Mouse (Mus musculus) hindlimb bud, embryonic 11.5 days (tissue): ENCODE measurements around the gene Spata2.

Experiments
- DNase-seq: peaks from one replicate; pipeline ENCODE4 v3.0.0-alpha.2; 2012; ENCODE audit warnings: low read depth, low spot score; ENCODE audit errors: extremely low spot score

Gene Spata2

DNA sequence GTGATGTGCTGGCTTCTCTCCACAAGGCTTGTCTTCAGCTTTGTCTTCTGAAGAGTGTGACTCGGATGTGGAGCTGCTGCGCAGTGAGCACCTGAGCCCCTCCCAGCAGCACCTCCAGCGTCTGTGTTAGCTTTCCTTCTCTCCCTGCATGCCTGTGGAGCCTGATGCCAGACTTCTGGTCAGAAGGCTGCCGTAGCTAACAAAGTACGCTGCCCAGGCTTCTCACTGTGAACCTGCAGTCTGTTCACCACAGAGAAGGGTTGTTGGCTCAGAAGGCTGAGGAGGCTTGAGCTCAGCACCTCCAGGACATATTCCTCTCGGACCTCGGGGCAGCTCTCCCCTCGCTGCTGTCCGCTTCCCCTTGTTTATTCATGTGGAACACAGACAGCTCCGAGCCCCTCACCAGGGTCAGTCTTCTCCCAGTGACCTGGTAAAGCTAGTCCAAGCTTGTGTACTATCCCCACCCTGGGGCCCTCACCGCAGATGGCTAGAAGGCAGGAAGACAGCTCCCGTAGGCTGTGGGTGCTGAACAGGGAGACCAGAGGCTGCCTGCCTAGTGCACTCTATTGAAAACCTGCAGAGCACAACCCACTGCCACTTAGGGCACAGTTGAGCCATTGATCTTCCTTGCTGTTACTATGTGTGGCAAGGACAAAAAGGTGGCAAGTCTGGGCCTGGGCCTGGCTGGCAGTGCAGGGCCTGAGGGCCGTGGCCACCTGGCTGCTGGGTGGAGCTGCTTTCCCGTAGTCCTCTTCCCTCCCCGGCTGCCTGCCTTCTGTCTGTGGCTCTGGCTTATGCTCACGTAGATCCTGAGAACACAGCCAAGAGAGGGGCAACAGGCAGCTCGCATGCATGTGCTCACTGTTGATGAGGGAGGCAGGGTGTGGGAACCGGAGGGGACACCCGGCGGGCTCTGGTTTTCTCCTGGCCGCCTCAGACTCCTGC, 43.1 kb downstream of the Spata2 start:
- no peak for DNase-seq

DNA sequence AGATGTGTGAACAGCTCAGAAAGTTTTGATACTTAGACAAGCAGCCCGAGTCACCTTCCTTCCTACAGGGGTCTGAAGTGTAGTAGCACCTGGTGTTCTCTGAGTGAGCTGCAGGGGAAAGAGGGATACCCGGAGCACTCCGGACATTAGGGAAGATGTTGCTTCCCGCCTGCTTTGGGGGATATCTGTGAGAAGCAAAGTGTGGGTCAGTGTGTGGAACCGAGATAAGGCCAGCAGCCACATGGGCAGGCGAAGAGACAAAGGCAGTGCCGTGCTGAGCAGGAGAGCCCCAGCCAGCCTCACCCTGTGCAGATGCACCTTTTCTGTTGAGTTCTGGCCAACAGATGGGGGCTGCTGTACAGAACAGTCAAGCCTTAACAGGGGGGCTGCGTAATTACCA, 45.1 kb downstream of the Spata2 start:
- no peak for DNase-seq

DNA sequence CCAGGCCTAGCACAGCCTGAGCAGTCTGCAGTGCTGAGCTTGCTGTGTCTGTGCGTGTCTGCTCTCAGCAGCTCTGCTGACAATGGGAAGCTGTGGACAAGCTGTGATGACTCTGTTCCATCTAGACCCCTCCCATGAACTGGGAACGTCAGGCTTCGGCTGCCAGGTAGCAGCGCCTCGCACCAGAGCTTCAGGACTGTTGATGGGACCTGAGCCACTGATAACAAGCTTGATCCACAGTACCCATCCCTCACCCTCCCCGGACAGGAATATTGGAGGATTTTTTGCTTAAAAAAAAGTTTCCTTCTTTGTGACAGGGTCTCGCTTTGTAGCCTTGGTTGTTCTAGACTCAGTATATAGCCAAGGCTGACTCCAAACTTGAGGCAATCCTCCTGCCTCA, 45.5 kb downstream of the Spata2 start:
- no peak for DNase-seq

DNA sequence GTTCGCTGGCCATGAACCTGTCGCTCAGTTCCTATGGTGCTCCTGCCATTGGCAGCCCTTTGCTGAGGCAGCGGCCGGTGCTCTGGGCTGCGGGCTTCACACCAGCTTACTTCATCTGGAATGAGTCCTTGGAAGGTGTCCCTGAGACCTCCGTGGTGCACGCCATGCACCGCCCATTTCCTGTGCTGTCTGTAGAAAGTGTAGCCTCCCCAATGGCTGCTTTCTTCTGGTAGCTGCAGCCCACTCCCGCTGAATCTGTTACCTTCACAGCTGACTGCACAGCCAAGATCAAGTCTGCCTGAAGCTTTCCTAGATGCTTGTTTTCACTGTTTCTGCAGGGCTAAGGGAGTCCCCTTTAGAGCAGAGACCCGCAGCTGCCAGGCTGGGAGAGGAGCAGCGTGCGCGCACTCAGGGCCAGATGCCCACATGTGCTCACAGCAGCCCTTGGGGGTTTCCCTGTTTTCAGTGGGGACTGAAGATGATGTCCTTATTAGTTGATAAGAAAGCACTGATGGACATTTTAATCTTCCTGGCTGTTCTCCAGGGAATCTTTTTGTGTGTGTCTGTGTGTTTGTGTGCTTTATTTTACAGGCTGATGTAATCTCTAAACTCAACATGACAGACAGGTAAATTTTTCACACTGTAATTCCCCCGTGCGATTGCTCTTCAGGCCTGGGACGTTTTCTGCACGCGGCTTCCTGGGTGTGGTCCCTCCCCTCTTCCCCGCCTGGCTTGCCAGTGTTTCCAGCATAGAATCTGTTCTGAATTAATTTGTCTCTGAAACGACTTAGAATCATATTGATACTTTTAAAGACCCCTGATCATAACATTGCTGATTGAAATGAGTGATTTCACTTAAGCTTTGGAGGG, 46.5 kb downstream of the Spata2 start:
- no peak for DNase-seq

DNA sequence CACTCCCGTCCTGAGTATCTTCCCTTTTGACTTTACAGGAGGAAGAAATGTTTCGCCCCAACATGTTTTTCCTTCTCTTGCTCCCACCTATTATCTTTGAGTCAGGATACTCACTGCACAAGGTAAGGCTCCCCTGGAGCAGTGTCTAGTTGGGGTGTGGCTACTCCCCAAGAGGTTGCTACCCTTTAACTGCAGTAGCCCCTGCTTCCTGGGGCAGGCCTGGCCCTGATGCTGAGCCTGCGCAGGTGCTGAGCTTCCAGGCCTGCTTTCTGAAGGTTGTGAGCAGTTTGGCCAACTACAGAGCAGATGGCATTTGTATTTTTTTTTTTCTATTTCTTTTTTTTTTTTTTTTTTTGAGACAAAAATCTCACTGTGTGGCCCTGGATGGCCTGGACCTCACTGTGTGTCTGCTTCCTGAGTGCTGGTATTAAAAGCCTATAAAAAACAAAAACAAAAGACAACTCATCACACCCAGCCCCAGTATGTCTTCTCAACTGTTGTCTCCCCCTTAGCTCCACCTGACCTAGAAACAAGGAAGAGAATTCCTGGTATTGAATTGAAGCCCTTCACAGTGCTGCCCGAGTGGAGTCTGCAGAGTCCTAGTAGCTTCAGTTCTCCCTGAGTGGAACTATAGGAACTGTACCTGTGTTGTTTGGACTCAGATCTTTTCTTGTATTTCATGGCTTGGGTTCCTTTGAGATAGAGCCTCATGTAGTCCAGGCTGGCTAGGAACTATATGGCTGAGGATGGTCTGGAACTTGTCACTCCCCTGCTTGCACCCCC, 49.1 kb downstream of the Spata2 start:
- DNase-seq: no peak

DNA sequence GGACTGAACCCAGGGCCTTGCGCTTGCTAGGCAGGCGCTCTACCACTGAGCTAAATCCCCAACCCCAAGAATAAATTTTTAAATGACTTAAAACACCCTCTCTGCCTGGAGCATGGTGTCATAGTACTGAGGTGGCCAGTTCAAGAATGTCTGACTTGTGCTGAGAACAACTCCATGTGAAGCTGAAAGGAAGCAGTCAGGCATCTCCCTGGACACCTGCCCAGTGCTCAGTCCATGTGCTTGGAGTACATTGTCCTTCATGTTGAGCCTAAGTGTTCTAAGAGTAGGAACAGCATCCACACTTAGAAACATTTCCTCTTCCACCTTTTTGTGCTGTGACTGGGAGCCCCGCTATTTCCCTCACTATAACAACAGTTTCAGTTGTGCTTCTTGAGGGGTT, 53.3 kb downstream of the Spata2 start:
- DNase-seq: no peak

DNA sequence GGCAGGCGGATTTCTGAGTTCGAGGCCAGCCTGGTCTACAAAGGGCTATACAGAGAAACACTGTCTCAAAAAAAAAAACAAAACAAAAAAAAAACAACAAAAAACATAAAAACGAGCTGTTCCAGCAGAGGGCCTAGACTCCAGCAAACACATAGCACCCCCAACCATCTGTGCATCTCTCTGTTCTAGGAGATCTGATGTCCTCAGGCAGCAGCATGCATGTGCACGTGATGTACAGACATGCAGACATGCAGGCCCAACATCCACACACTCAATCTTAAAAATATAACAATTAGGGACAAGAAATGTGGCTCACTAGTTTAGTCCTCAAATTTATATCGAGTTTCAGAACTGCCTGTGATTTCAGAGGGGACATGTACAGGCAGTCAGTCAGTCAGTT, 56.3 kb downstream of the Spata2 start:
- DNase-seq: no peak

DNA sequence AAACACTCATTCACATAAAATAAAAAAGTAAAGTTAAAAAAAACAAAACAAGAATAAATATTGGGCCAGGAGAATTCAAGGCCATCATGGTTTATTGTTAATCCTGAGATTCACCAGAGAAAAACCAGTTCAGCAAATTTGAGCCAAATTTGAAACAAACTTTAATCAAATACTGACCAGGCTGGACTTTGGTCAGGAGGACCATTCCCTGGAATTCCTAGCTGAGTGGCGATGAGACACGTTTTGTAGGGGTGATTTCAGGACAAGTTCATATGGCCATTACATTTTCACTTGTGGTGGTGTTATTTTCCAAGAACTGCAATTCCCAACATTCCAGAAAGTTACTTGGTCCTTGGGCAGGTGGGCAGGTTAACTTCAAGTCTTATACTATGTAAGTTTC, 57.1 kb downstream of the Spata2 start:
- no peak for DNase-seq

DNA sequence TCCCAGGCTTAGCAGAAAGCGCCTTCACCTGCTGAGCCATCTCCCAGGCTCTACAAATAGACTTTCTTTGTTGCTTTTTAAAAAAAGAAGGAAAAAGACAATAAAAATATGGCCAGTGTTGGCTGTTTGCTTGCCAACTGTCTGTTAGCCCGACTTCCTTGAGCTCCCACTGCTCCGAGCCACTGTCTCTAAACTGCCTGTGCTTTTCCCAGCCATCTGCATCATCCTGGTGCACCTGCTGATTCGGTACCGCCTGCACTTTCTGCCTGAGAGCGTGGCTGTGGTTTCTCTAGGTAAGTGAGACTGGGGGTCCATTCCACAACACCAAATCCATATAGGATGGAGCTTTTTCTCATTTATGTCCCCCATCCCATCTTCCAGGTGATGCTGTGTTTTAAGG, 58.1 kb downstream of the Spata2 start:
- DNase-seq: no peak

DNA sequence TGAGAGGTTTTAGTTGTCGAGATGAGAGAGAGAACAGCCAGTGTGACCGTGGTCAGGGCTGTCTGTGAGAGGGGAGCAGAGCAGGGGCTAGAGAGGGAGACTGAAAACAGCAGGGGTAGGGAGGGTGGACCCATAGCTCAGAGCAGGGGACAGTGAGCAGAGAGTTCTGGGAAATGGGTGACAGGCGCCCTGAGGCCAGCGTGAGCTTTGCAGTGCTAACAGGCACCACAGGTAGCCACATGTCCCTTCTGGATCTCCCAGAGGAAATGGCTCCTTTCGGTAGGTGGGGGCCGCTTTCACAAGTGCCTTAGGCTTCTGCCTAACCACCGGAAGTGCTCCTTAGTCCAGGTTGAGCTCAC, 61.3 kb downstream of the Spata2 start:
- no peak for DNase-seq
